Mouse (Mus musculus) T-cell, adult 2 months (primary cell): ENCODE measurements around the gene Rgl1.

ENCODE experiments used
- DNase-seq: peaks from one replicate; pipeline ENCODE4 v3.0.0; 2022; ENCODE audit warnings: low spot score

The Rgl1 gene

DNA sequence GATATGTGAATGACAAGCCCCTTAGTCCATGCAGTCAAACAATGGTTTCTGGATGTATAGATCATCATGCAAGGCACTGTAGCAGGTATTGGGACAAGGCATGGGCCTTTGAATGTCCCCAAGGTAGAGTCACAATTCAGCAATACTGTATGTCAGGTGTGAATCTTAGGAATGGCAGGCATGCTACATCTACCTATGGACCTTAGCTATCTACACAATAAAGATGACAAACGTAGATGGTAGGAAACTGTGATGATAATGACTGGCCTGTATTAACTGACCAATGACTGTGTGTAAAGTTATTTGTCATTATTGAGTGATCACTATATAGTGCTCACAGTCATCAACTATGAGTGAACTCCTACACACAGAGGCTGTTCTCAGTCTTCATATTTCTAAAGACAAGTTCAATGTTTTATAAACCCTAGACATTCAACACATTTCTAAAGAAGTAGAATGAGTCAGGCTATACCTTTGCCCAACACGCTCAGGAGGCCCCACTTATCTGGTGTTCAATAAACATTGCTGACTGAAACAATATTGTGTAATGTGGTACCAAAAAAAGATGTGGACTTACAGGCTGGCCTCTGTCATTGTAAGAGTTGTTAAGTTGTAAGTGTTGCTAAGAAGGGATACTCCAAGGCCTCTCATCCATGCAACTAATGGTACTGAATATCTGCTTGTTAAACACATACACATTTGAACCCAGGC lies 222.5 kb downstream of the Rgl1 start:
- no peak for DNase-seq

- DNase-seq = no peak
Observed at GRCm38 (mm10) chr1:152542747-152543378, 223.3 kb downstream of the Rgl1 start.

DNA sequence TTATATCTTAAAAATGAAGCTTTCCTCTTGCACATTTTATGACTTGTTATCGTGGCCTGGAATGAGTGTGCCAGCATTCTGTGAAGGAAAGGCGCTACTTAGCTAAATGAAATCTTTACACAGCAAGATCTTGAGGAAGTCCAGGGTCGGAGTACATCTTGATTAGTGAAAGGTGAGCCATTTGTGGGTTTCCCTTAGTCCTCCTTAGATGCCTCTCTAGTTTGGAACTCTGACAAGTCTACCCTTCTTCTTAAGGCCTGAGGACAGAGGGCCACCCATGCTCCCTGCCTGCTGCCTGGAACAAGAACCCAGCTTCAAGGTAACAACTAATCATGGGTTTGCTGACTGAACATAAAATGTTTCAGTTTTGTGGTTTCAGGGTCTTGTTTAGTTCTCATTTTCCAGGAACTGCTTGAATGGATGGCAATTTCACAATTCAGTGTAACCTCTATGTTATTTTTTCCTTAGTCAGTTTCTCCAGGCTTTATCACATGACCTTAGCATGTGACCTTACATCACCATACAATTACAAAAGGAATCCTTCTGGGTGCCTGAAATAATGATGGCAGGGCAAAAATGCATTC lies 225.8 kb downstream of the Rgl1 start:
- no peak for DNase-seq

DNA sequence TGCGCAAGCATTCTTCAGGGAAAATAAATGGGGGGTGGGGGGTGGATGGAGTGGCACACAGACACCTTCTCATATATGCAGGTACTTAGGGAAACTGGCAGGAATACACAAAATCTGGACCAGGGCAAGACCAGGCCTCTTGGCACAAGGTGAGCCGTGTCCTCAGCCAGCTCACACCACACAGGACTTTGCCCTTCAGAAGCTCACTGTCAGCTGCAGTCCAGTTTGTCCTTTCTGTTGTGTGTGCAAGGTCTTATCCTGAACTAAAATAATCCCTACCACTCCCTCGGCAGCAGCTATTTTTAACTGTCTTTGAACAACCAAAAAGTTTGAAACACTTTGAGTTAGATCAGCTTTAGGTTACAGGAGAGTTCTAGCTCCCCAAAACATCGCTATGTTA lies 227.3 kb downstream of the Rgl1 start:
- no peak for DNase-seq

DNA sequence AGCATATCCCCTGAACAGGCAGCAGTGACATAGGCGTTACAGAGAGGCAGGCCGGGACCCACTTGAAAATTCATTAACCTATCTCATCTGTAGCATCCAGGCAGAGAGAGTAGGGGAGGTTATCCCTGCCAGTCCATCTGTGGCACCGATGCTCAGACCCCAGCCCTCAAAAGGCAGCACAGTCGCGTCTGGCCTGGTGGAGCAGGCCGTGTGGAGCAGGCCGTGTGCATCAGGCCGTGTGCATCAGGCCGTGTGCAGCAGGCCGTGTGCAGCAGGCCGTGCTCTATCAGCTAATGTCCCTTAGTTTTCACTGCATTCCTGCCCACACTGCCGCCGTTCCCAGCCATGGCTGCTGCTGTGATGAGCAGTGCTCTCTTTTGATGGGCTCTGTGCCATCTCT lies 229.0 kb downstream of the Rgl1 start:
- DNase-seq = no peak

DNA sequence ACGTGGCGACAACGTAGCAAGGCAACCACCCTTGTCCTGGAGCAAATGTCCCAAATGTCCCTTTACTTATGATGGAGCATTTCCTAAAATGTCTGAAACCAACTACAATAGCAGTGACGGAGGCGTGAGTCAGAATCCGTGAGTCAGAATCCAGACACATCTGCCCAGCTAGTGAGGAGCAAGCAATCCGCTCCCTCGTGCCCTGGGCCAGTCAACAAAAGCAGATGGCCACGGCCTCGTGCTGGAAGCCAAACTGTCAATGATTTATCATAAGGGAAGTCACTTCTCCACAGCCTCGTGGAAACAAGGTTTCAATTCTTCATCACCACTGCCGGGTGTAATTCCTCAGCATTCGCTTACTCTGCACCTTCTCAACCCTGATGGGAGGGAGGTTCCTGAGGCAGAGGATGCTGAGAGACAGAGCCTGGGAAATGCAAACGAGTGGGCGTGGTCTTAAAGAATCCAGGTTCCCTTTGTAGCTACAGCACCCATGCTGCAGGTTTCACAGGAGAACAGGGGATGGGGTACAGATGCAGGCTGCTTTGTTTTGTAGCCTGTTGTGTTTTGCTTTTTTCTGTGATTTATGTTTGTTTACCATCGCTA lies 229.6 kb downstream of the Rgl1 start:
- no peak for DNase-seq

DNA sequence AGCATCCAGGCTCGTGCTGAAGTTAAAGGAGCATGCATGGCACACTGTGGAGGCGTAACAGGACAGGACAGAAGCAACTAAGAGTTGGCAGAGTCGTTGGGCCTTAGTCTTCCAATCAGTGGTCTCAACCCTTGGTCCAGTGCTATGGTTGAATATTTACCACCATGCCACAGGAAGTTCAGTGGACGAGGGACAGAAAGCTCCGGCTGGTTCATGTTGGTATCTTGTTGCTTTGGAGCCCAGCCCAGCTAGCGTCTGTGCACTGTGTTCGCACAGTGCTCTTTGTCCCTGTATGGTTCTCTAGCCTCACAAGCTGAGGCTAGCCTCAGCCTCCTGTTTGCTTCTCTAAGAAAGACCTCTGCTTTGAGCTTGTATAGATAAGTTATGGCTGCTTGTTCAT lies 231.6 kb downstream of the Rgl1 start:
- DNase-seq = no peak

GRCm38 (mm10) chr1:152531498-152531897 lies 234.7 kb downstream of the Rgl1 start:
- DNase-seq = no peak

GRCm38 (mm10) chr1:152528778-152529177 lies 237.4 kb downstream of the Rgl1 start:
- no peak for DNase-seq

- no peak for DNase-seq
Observed at GRCm38 (mm10) chr1:152528214-152528613, 237.9 kb downstream of the Rgl1 start.

- no peak for DNase-seq
Observed at GRCm38 (mm10) chr1:152526154-152526553, 240.0 kb downstream of the Rgl1 start.

DNA sequence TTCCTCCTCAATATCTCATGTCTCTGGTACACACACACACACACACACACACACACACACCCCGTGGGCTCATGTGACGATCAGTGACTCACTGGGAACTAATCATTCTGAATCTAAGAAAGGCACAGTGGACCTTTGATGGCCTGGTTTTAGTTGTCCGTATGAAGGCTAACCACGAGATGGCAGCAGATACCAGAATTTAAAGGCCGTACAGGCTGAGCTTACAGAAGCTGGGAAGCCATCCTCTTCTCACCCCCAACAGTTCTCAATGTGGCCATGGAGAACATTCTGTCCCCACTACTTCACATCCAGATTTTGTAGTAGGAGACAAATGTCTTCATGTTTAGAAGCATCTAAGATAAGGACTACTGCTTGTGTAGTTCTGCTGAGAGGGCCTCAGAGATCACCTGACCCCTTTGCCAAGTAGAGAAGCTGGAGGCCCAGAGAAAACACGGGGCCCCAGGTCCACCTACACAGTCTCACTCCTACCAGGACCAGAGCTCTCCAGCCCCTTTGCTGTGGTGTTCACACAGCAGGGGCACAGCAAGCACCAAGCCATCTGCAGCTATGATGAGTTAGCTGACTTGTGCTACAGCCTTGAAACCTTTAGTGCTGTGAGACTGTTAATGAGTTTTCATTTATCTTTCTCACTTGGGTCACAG lies 241.0 kb downstream of the Rgl1 start:
- peak; percentile 56 for DNase-seq

DNA sequence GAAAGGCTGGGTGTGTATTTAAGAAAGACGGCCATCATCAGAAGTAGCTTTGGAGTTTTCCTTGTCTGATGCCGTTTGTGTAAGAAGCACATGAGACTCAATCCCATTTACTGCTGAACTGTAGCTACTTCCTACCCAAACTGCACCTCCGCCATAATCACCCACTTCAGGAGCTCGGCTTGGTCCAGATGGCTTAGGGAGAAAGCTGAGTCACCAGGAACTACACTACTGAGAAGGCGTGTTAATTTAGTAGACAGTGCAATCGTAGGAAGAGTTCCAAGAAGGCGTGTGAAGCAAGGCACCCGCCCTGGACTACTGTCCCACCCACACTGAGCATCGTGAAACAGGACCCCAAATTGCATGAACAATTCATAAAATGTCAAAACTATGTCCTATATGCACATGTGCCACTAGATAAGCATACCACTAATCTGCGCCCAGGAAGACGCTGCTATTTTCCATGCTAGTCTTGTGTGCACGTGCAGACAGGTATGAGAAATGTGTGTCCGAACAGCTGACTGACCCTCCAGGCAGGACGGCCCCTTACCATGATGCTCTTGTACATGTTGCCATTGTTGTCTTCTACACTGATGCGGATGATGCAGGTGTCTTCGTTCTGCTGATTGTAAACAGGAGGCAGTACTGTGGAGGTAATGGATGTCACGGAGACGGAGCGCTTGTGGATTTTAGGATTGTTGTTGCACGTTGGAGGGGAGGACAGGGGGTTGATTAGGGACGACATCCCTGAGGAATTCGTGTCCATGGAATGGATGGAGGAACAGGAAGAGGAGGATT lies 241.9 kb downstream of the Rgl1 start:
- DNase-seq = no peak

- no peak for DNase-seq
Observed at GRCm38 (mm10) chr1:152523292-152523691, 242.9 kb downstream of the Rgl1 start.

DNA sequence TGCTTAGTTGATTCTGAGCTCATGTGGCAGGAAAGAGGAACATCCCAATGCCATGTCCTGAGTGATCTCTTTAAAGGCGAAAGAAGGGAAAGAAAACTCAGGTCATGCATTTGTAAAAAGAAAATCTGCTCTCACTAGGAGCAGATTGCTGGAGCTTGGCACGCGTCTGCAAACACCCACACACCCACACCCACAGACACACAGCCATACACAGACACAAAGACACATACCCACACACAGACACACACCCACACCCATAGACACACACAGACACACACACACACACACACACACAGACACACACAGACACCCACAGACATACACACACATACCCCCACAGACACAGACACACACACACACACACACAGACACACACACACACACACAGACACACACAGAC lies 243.9 kb downstream of the Rgl1 start:
- no peak for DNase-seq

DNA sequence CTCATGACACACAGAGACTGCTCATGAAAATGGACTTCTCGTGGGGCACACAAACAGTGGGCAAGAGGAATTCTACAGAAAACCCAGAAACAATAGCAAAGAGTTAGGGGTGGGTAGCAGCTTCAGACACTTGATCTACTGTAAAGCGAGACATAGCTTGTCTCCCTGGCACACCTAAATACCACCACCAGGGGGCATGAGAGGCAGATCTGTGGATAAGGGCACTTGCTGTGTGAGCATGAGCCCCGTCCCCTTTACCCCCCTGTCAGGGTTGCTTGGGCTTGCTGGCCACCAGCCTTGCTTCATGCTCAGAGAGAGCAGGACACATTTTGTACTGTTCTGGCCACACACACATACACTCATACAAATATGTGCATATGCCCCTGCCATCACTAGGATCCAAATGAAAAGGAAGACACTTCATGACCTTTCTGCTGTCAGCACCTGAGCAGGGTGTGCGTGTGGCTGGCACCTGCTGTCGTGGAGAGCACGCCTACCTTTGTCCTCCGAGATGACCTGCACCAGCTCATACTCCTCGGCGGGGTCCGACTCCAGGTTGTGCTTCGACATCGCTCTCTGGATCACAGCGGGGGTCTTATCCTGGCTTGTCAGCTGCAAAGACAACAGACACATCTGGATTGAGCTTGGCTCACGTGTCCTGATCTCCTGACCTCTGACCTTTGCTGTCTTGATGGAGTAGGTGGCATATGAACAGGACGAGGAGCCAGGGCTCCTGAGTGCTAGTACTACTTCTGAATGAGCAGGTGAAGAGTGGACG lies 245.2 kb downstream of the Rgl1 start:
- DNase-seq = peak; percentile 20

GRCm38 (mm10) chr1:152518971-152519370 lies 247.2 kb downstream of the Rgl1 start:
- DNase-seq = no peak

- no peak for DNase-seq
Observed at GRCm38 (mm10) chr1:152517057-152517570, 249.0 kb downstream of the Rgl1 start.

DNA sequence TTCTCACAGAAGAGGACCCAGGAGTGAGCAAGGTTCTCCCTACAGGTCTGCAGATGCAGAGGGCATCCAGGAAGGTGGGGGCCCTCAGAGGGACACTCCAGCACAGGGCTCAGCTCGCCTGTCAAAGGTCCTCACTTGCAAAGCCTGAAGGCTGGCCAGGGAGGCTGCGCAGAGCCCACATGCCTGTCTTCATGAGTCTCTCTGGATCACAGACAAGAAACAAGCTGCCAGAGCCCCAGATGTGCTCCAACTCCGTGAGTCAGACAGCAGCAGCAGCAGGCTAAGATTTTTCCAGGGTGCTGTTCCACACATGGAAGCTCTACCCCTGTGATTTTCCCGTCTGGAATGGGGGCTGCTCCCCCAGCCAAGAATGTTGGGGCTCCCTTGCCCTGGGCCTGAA lies 251.9 kb downstream of the Rgl1 start:
- DNase-seq = no peak

DNA sequence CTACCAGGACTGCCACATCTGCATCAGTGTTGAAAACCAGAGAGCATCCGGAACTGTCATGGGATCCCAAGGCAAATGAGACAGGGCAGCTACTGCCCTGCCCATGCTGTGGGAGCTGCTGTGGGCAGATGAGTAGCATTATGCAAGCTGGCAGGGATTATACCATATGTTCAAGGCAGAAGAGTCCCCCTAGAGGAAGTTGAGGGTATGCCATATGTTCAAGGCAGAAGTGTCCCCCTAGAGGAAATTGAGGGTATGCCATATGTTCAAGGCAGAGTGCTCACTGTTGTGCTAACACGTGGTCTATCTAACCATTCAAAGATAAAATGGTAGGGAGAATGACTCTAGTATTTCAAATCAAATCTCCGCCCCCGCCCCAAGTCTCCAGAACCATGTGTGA lies 254.9 kb downstream of the Rgl1 start:
- DNase-seq = peak; percentile 38
